Mouse (Mus musculus) adrenal gland, adult 10 weeks (tissue): ENCODE results near the gene Adamts16. TPM values are rescaled to one million over a fixed set of nuclear protein-coding genes. Genes with fewer than 3 reads are reported as not detected.

Source experiments
- polyA plus RNA-seq: library from polyadenylated mRNA; stranded (reverse); fragments of 350-450 nt; fragmentation: Illumina TruSeq; extraction: RNeasy Lipid Tissue Mini Kit (QIAGEN cat#74804); gene quantifications from one replicate; pipeline ENCODE4 v1.2.3, GENCODE M21; 2014; ENCODE audit warnings: low read depth, low replicate concordance

Adamts16 gene
- not detected for polyA plus RNA-seq

GRCm38 (mm10) chr13:70841421-70841904 is at the start of gene Adamts16:
Gene Adamts16 (minus strand): TSS chr13:70841811.

Other genes with a start within 250 kb of the Adamts16 start
- 23.6 TPM for gene Ice1, start 204.2 kb downstream of the Adamts16 start, polyA plus RNA-seq